Mouse (Mus musculus): Measurements from ENCODE around the gene Cdc42bpg.

DNA sequence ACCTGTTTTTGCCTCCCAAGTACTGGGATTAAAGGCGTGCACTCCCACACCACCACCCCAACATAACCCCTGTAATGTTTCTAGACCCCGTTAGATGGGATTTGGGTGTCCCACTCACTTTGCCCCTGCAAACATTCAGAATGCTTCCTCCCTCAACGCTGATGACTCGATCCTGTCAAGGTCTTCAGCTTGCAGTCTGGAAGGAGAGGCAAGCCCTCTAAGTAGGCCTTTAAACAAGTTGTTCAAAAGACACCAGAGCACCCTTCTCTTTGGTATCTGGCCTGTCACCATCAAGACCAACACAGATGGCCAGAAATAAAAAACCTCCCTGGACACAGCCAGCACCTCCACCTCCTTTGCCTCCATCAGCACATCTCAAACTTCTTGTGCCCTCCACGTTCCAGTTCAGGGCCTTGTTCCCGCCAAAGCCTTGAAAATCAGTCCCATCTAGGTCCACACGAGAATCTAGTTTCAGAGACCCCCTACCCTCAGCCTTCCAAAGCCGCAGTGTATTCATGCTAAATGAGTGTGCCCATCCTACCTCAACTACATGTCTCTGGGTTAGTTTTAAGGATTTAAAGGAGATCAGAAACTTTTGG is 640 bp upstream of the Cdc42bpg start:
- no peak for TF ChIP-seq CTCF (IDR thresholded peaks at IDR 0.05; ENCODE audit: low read depth)
- TF ChIP-seq EP300 (IDR thresholded peaks at IDR 0.05; ENCODE audit: low read depth), result no peak

Data from liver, postnatal 0 days (tissue).